Mouse (Mus musculus) liver, adult 2 months (tissue): ENCODE data around the gene March5. TPM values are rescaled to one million over a fixed set of nuclear protein-coding genes. Genes with fewer than 3 reads are reported as not detected.

Experiments used
- DNase-seq: peaks from one replicate; pipeline ENCODE4 v3.0.0-alpha.2; 2011; ENCODE audit warnings: low read depth, low spot score; ENCODE audit errors: extremely low read depth
- H3K27ac ChIP-seq: fragments of 200-500 bp; replicated peaks from 2 replicates; pipeline ENCODE4 v1.5.1; 2012; ENCODE audit warnings: low read depth, mild to moderate bottlenecking, control low read depth, inconsistent platforms, low read length; ENCODE audit not compliant: insufficient read depth
- H3K27me3 ChIP-seq: fragments of 200-500 bp; 2 replicates; pipeline ENCODE4 v1.6.1; 2012; ENCODE audit warnings: mild to moderate bottlenecking, moderate library complexity, low read length, inconsistent platforms; ENCODE audit not compliant: control insufficient read depth, insufficient read depth
- H3K36me3 ChIP-seq: fragments of 200-500 bp; 2 replicates; pipeline ENCODE4 v1.6.1; 2012; ENCODE audit warnings: low read length, inconsistent platforms; ENCODE audit not compliant: control insufficient read depth, insufficient read depth
- H3K4me1 ChIP-seq: fragments of 200-500 bp; 2 replicates; pipeline ENCODE4 v1.6.1; 2011; ENCODE audit warnings: low read length; ENCODE audit not compliant: control insufficient read depth, insufficient read depth
- H3K4me3 ChIP-seq: fragments of 200-500 bp; 2 replicates; pipeline ENCODE4 v1.5.1; 2011; ENCODE audit warnings: low read depth, mild to moderate bottlenecking, control low read depth, low read length, moderate library complexity; ENCODE audit not compliant: insufficient read depth
- H3K79me2 ChIP-seq: fragments of 200-500 bp; 2 replicates; pipeline ENCODE4 v1.6.1; 2012; ENCODE audit warnings: inconsistent platforms, mild to moderate bottlenecking, low read length, moderate library complexity; ENCODE audit not compliant: control insufficient read depth, insufficient read depth
- H3K9ac ChIP-seq: fragments of 200-500 bp; 2 replicates; pipeline ENCODE4 v1.6.1; 2012; ENCODE audit warnings: low read depth, mild to moderate bottlenecking, control low read depth, inconsistent platforms, low read length
- CTCF ChIP-seq: fragments of 200-500 bp; IDR thresholded peaks from 2 replicates; pipeline ENCODE4 v1.5.1; 2011; ENCODE audit warnings: low read depth, low read length, control low read depth
- POLR2A ChIP-seq: fragments of 200-500 bp; IDR thresholded peaks from 2 replicates; pipeline ENCODE4 v1.6.1; 2011; ENCODE audit warnings: low read length, control low read depth; ENCODE audit not compliant: insufficient read depth; ENCODE audit errors: extremely low read depth
- WGBS: fragments of 180-500 bp; shearing (Covaris S2); methylation state at CpG from one replicate; pipeline ENCODE4 v1.1.7; 2018; 5-methylcytosine and 5-hydroxymethylcytosine counted together
- polyA plus RNA-seq: library from polyadenylated mRNA; depleted of rRNA; stranded (reverse); fragments of >200 nt; gene quantifications from 2 replicates; pipeline ENCODE4 v1.2.3, GENCODE M21; 2012
- total RNA-seq: library from RNA; depleted of rRNA; stranded (reverse); fragments of >200 nt; gene quantifications from 2 replicates; pipeline ENCODE4 v1.2.3, GENCODE M21; 2014

Gene March5
- total and polyA plus RNA-seq, 2 experiments, result 33.8 to 84.0 TPM

DNA sequence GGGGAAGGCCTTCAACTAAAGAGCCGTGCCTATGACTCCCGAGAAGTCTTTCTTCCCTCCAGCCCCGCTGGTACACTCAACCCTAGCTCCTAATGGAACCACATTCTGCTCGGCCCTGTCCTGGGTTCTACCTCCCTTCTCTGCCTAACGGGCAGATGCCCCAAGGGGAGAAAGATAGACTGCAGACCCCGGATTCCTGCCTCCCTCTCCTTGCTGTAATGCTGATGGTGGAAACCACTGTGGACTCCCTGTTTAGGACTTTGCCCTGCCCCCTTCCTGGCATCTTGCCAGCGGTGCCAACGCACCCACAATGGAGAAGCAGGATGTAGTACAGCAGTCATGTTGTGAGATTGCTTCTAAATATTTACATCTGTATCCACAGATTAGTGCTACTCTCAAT, 28.5 kb downstream of the March5 start:
- H3K79me2 ChIP-seq, result no peaks in the 10 kb centered on the region
- H3K27me3 ChIP-seq, result no peaks in the 10 kb centered on the region; the same call in 1 of the 2 replicates
- H3K27ac ChIP-seq, result no peak overlapping the region
- no peak overlapping the region for H3K9ac ChIP-seq
- H3K4me3 ChIP-seq, result no peak overlapping the region
- TF ChIP-seq POLR2A, result no peak
- TF ChIP-seq CTCF, result no peak
- H3K36me3 ChIP-seq, result no peaks in the 10 kb centered on the region
- no peak for DNase-seq
- H3K4me1 ChIP-seq, result peaks cover 8% of the 10 kb centered on the region; the same call in 1 of the 2 replicates
- 63% methylated on average over 8 of the region's 8 CpGs for WGBS

- no peaks in the 10 kb centered on the region for H3K36me3 ChIP-seq
- 69% methylated on average over 5 of the region's 5 CpGs for WGBS
- H3K9ac ChIP-seq, result no peak overlapping the region
- no peak overlapping the region for H3K27ac ChIP-seq
- no peaks in the 10 kb centered on the region; the same call in 1 of the 2 replicates for H3K27me3 ChIP-seq
- peaks cover 8% of the 10 kb centered on the region; the same call in 1 of the 2 replicates for H3K4me1 ChIP-seq
- TF ChIP-seq POLR2A (no peak), CTCF (no peak)
- H3K4me3 ChIP-seq, result no peak overlapping the region
- no peaks in the 10 kb centered on the region for H3K79me2 ChIP-seq
- DNase-seq, result no peak
Observed at GRCm38 (mm10) chr19:37237306-37237705, 30.0 kb downstream of the March5 start.

DNA sequence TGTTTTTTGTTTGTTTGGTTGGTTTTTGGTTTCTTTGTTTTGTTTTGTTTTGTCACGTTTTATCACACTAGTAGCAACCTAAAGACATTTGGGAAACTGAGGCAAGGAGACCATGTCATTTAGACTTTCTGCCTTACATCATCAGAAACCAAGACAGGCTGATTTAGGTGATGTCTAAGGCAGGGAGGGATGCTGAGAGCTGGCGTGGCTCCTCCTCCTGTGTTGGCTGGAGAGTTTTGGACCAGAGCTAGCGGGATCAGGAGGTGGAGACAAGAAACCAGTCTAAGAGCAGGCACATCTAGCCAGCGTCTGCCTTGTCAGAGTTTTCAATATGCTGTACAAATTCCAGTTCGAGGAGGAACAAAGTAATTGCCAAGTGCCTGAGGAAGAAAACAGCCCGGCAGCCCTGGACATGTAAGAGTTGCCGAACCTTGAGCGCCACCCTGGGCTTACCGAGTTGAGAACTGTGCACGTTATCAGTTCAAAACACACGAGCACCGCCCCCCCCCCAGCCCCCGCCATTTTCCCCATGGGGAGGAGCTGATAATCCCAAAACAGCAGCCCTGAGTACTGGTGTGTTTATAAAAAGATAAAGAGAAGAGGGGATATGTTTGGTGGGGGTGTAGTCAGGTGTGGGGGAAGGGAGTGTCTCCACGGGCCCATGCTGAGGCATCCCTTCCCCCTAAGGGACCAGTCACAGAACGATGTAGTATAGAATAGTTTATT, 30.5 kb downstream of the March5 start:
- WGBS, result 18% methylated on average over 15 of the region's 15 CpGs
- Histone ChIP-seq H3K27me3 (no peaks in the 10 kb centered on the region; the same call in 1 of the 2 replicates), H3K4me3 (no peak overlapping the region), H3K36me3 (no peaks in the 10 kb centered on the region), H3K79me2 (no peaks in the 10 kb centered on the region), H3K27ac (no peak overlapping the region), H3K9ac (no peak overlapping the region), H3K4me1 (peaks cover 8% of the 10 kb centered on the region; the same call in 1 of the 2 replicates)
- TF ChIP-seq CTCF, result no peak
- TF ChIP-seq POLR2A, result no peak
- DNase-seq, result no peak

GRCm38 (mm10) chr19:37238651-37239050, 31.3 kb downstream of the March5 start:
- TF ChIP-seq CTCF, result no peak
- no peak for TF ChIP-seq POLR2A
- H3K27ac ChIP-seq, result no peak overlapping the region
- H3K4me3 ChIP-seq, result no peak overlapping the region
- H3K36me3 ChIP-seq, result no peaks in the 10 kb centered on the region
- no peaks in the 10 kb centered on the region; the same call in 1 of the 2 replicates for H3K27me3 ChIP-seq
- no peaks in the 10 kb centered on the region for H3K79me2 ChIP-seq
- H3K9ac ChIP-seq, result no peak overlapping the region
- peaks cover 9% of the 10 kb centered on the region; the same call in 1 of the 2 replicates for H3K4me1 ChIP-seq
- no peak for DNase-seq
- WGBS, result 36% methylated on average over 7 of the region's 7 CpGs

DNA sequence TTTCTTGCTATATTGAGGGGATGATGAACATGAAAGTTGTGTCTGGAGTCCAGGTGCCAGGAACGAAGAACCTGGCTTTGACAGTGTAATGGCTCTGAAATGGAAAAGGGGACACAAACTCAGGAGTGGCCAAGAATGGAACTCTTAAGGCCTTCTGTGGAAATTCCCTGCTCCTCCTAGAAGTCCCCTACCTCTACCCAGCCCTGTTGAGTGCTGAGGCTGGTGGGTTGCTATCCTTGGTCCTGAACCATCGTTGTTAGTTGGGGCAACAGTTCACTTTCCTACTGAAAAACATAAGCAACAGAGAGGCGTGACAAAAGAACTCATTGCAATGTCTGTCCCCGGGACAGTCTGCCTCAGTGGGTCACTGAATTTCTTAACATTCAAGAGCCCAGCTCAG, 31.8 kb downstream of the March5 start:
- Histone ChIP-seq H3K4me3 (no peak overlapping the region), H3K79me2 (no peaks in the 10 kb centered on the region), H3K27ac (no peak overlapping the region), H3K36me3 (no peaks in the 10 kb centered on the region), H3K27me3 (no peaks in the 10 kb centered on the region), H3K9ac (no peak overlapping the region), H3K4me1 (peaks cover 5% of the 10 kb centered on the region; the same call in 1 of the 2 replicates)
- no peak for TF ChIP-seq POLR2A
- TF ChIP-seq CTCF, result no peak
- 44% methylated on average over 4 of the region's 4 CpGs for WGBS
- DNase-seq, result no peak

GRCm38 (mm10) chr19:37241201-37241600, 33.9 kb downstream of the March5 start:
- Histone ChIP-seq H3K27me3 (no peaks in the 10 kb centered on the region), H3K36me3 (no peaks in the 10 kb centered on the region), H3K79me2 (no peaks in the 10 kb centered on the region), H3K9ac (no peak overlapping the region), H3K4me1 (peaks cover 4% of the 10 kb centered on the region; the same call in 1 of the 2 replicates), H3K4me3 (no peak overlapping the region), H3K27ac (no peak overlapping the region)
- TF ChIP-seq POLR2A (no peak), CTCF (peak; percentile 29; the same call in 1 of the 2 replicates)
- 77% methylated on average over 5 of the region's 5 CpGs for WGBS
- DNase-seq, result peak; percentile 69
